Mouse (Mus musculus) forebrain, embryonic 15.5 days (tissue): ENCODE results near the gene Itsn1. TPM values are rescaled to one million over a fixed set of nuclear protein-coding genes. Genes with fewer than 3 reads are reported as not detected.

Experiments
- ATAC-seq: fragments of 200-750 bp; cut with Nextera tagmentation; replicated peaks from 2 replicates; pipeline ENCODE4 v1.8.0; 2017; ENCODE audit warnings: mild to moderate bottlenecking, moderate TSS enrichment, moderate library complexity
- H3K27ac ChIP-seq: fragments of 300-500 bp; sonication (generic); replicated peaks from 2 replicates; pipeline ENCODE4 v1.5.1; 2015; ENCODE audit warnings: mild to moderate bottlenecking, inconsistent platforms
- H3K27me3 ChIP-seq: fragments of 300-500 bp; sonication (generic); 2 replicates; pipeline ENCODE4 v1.6.1; 2015; ENCODE audit warnings: inconsistent platforms
- H3K36me3 ChIP-seq: fragments of 300-500 bp; sonication (generic); 2 replicates; pipeline ENCODE4 v1.6.1; 2015; ENCODE audit warnings: mild to moderate bottlenecking, inconsistent platforms
- H3K4me1 ChIP-seq: fragments of 300-500 bp; sonication (generic); 2 replicates; pipeline ENCODE4 v1.6.1; 2015; ENCODE audit warnings: inconsistent platforms
- H3K4me2 ChIP-seq: fragments of 300-500 bp; sonication (generic); replicated peaks from 2 replicates; pipeline ENCODE4 v1.6.1; 2015; ENCODE audit warnings: mild to moderate bottlenecking, inconsistent platforms
- H3K4me3 ChIP-seq: fragments of 300-500 bp; sonication (generic); 2 replicates; pipeline ENCODE4 v1.5.1; 2015; ENCODE audit warnings: mild to moderate bottlenecking, inconsistent platforms
- H3K9ac ChIP-seq: fragments of 300-500 bp; sonication (generic); replicated peaks from 2 replicates; pipeline ENCODE4 v1.6.1; 2015; ENCODE audit warnings: mild to moderate bottlenecking, inconsistent platforms
- H3K9me3 ChIP-seq: fragments of 300-500 bp; sonication (generic); 2 replicates; pipeline ENCODE4 v1.6.1; 2016; ENCODE audit warnings: inconsistent platforms
- WGBS: fragments of 180-500 bp; shearing (Covaris S2); methylation state at CpG from one replicate; pipeline ENCODE4 v1.1.7; 2015; ENCODE audit warnings: mixed read lengths; 5-methylcytosine and 5-hydroxymethylcytosine counted together
- polyA plus RNA-seq: library from polyadenylated mRNA; unstranded; fragments of >200 nt; fragmentation: Nextera tagmentation; extraction: Ambion mirVana; gene quantifications from 2 replicates; pipeline ENCODE4 v1.2.1, GENCODE M21; 2015

Gene Itsn1
- polyA plus RNA-seq, 1 experiment from 2014 or later = 86.7 TPM

- H3K4me1 ChIP-seq = peaks cover 54% of the 10 kb centered on the region
- WGBS = 89% methylated on average over 3 of the region's 3 CpGs
- no peaks in the 10 kb centered on the region for H3K9me3 ChIP-seq
- no peak overlapping the region for H3K4me3 ChIP-seq
- no peaks in the 10 kb centered on the region for H3K27me3 ChIP-seq
- no peak overlapping the region for H3K4me2 ChIP-seq
- no peaks in the 10 kb centered on the region for H3K36me3 ChIP-seq
- H3K9ac ChIP-seq = no peak overlapping the region
- ATAC-seq = no peak
- H3K27ac ChIP-seq = no peak overlapping the region
Observed at GRCm38 (mm10) chr16:91761761-91762160, 32.7 kb downstream of the Itsn1 start.

GRCm38 (mm10) chr16:91762476-91762875 is 33.4 kb downstream of the Itsn1 start:
- no peaks in the 10 kb centered on the region for H3K27me3 ChIP-seq
- no peak overlapping the region for H3K9ac ChIP-seq
- no peak overlapping the region for H3K4me3 ChIP-seq
- no peaks in the 10 kb centered on the region for H3K9me3 ChIP-seq
- H3K27ac ChIP-seq = no peak overlapping the region
- no peaks in the 10 kb centered on the region for H3K36me3 ChIP-seq
- no peak for ATAC-seq
- WGBS = 69% methylated on average over 7 of the region's 7 CpGs
- peaks cover 61% of the 10 kb centered on the region for H3K4me1 ChIP-seq
- no peak overlapping the region for H3K4me2 ChIP-seq

DNA sequence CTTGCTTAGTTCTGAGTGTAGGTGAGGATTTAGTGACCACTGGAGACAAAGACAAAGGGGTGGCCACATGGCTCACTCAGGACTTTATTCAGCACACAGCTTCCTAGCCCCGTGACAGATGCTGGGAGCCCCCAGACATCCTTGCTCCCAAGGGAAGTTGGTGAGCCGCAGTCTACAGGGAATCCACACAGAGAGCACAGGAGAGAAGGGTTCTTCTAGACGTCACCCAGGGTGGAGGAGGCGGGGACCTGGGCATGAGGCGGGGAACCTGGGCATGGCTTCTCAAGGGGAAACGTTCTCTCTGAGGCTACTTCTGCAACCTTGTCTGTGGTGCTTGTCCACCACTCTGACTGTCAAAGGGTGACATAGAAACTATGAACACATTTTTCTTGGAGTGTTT is 34.9 kb downstream of the Itsn1 start:
- H3K36me3 ChIP-seq = no peaks in the 10 kb centered on the region
- no peaks in the 10 kb centered on the region for H3K9me3 ChIP-seq
- H3K27me3 ChIP-seq = no peaks in the 10 kb centered on the region
- 0 out of 2 replicates have a peak overlapping the region, but pooled peaks have one; percentile 8 for H3K27ac ChIP-seq
- H3K4me3 ChIP-seq = no peak overlapping the region
- WGBS = 64% methylated on average over 6 of the region's 6 CpGs
- H3K4me2 ChIP-seq = no peak overlapping the region
- H3K4me1 ChIP-seq = peaks cover 62% of the 10 kb centered on the region
- no peak for ATAC-seq
- H3K9ac ChIP-seq = no peak overlapping the region

DNA sequence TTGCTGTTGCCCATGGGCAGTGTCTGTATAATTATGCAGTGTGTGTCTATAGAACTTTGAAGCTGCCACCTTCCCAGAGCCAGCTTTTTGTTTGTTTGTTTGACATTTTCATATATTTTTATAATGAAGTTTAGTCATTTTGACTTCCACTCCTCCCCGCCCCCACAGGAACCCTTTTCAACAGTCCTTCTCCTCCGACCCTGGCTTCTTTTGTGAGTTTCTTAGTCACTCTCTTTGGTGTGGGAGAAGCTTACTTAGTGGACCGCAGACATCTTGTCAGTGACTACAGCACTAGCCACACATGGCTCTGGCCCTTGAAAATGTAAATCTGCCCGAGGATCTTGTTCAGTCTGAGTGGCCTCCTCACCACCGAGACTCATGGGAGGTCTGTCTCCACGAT is 35.3 kb downstream of the Itsn1 start:
- no peaks in the 10 kb centered on the region for H3K27me3 ChIP-seq
- H3K4me2 ChIP-seq = no peak overlapping the region
- no peak overlapping the region for H3K4me3 ChIP-seq
- no peak for ATAC-seq
- no peaks in the 10 kb centered on the region for H3K36me3 ChIP-seq
- peaks cover 62% of the 10 kb centered on the region for H3K4me1 ChIP-seq
- no peak overlapping the region for H3K9ac ChIP-seq
- 67% methylated on average over 6 of the region's 6 CpGs for WGBS
- no peak overlapping the region for H3K27ac ChIP-seq
- H3K9me3 ChIP-seq = no peaks in the 10 kb centered on the region

GRCm38 (mm10) chr16:91765121-91765815 is 36.2 kb downstream of the Itsn1 start:
- peaks cover 66% of the 10 kb centered on the region for H3K4me1 ChIP-seq
- no peak overlapping the region for H3K4me2 ChIP-seq
- no peak overlapping the region for H3K9ac ChIP-seq
- no peak overlapping the region for H3K27ac ChIP-seq
- no peaks in the 10 kb centered on the region for H3K27me3 ChIP-seq
- H3K9me3 ChIP-seq = no peaks in the 10 kb centered on the region
- H3K4me3 ChIP-seq = no peak overlapping the region
- ATAC-seq = no peak
- 85% methylated on average over 15 of the region's 15 CpGs for WGBS
- no peaks in the 10 kb centered on the region for H3K36me3 ChIP-seq

GRCm38 (mm10) chr16:91765816-91766210 is 36.7 kb downstream of the Itsn1 start:
- peaks cover 68% of the 10 kb centered on the region for H3K4me1 ChIP-seq
- no peaks in the 10 kb centered on the region for H3K9me3 ChIP-seq
- 81% methylated on average over 15 of the region's 15 CpGs for WGBS
- no peak overlapping the region for H3K4me3 ChIP-seq
- no peak overlapping the region for H3K27ac ChIP-seq
- no peaks in the 10 kb centered on the region for H3K27me3 ChIP-seq
- ATAC-seq = no peak
- H3K4me2 ChIP-seq = no peak overlapping the region
- no peak overlapping the region for H3K9ac ChIP-seq
- H3K36me3 ChIP-seq = no peaks in the 10 kb centered on the region

- WGBS = 79% methylated on average over 11 of the region's 11 CpGs
- no peaks in the 10 kb centered on the region for H3K36me3 ChIP-seq
- H3K4me2 ChIP-seq = no peak overlapping the region
- H3K4me3 ChIP-seq = no peak overlapping the region
- H3K27ac ChIP-seq = no peak overlapping the region
- no peaks in the 10 kb centered on the region for H3K9me3 ChIP-seq
- H3K4me1 ChIP-seq = peaks cover 69% of the 10 kb centered on the region
- ATAC-seq = no peak
- no peaks in the 10 kb centered on the region for H3K27me3 ChIP-seq
- H3K9ac ChIP-seq = no peak overlapping the region
Observed at GRCm38 (mm10) chr16:91767165-91767701, 38.2 kb downstream of the Itsn1 start.

GRCm38 (mm10) chr16:91768586-91768985 is 39.5 kb downstream of the Itsn1 start:
- H3K9ac ChIP-seq = no peak overlapping the region
- no peak overlapping the region for H3K4me3 ChIP-seq
- no peaks in the 10 kb centered on the region for H3K9me3 ChIP-seq
- 93% methylated on average over 6 of the region's 6 CpGs for WGBS
- ATAC-seq = no peak
- no peak overlapping the region for H3K4me2 ChIP-seq
- no peaks in the 10 kb centered on the region for H3K36me3 ChIP-seq
- H3K4me1 ChIP-seq = peaks cover 62% of the 10 kb centered on the region
- no peaks in the 10 kb centered on the region for H3K27me3 ChIP-seq
- no peak overlapping the region for H3K27ac ChIP-seq

DNA sequence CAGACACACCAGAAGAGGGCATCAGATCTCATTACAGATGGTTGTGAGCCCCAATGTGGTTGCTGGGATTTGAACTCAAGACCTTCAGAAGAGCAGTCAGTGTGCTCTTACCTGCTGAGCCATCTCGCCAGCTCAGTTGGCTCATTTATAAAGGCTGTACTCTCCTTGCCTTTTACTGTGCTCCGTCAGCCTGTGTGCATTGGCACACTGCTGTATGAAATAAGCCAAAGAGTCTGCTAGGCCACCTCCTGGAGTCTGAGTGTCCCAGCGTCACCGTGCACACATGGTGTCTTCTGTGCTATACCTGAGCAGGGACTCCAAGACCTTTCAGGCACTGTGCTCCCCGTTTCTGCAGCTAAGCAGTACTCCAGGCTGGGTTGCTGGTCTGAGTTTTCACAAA is 40.8 kb downstream of the Itsn1 start:
- Histone ChIP-seq H3K4me3 (no peak overlapping the region), H3K9ac (no peak overlapping the region), H3K27ac (peak overlapping the region; percentile 58), H3K4me2 (no peak overlapping the region), H3K36me3 (no peaks in the 10 kb centered on the region), H3K27me3 (no peaks in the 10 kb centered on the region), H3K9me3 (no peaks in the 10 kb centered on the region), H3K4me1 (peaks cover 51% of the 10 kb centered on the region)
- ATAC-seq = no peak
- WGBS = 59% methylated on average over 5 of the region's 5 CpGs

DNA sequence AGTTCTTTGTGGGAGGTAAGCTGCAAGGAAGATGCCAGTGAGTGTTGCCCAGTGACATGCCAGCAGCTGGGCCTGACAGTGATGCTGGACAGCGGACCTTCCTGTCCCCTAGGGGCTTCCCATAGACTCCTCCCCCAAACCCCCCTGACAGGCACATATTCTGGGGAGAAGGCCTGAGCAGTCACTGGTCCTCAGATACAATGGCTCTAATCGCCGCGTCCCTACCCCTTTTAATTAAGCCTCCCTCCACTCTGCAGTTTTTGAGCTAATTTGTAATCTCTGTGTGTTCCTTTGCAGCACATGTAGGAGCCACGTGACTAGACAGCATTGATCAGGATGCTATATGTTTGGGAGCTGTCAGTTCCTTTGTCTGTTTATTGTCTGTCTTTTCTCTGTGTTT is 41.6 kb downstream of the Itsn1 start:
- peaks cover 47% of the 10 kb centered on the region for H3K4me1 ChIP-seq

DNA sequence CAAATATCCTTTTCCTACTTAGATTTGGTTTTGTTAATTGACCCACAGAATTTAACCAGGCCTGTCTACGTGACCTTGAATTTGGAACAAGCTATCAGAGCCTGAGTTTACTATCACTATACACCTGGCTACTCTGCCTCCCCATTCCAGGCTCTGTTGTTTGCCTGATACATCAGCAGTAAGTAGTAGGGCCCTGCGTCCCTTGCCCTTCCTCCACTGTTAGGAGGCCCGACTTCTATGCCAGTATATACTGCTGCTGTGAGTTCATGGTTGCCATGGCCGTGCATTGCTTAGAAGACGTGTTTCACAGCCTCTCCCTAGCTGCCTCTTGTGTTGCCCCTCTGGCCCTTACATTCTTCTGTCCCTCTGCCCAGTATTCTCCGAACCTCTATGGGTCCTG is 42.3 kb downstream of the Itsn1 start:
- H3K27ac ChIP-seq = peak overlapping the region; percentile 58
- H3K9me3 ChIP-seq = no peaks in the 10 kb centered on the region
- peak; percentile 35; the same call in 1 of the 2 replicates for ATAC-seq
- WGBS = 69% methylated on average over 6 of the region's 6 CpGs
- no peaks in the 10 kb centered on the region for H3K36me3 ChIP-seq
- peaks cover 45% of the 10 kb centered on the region for H3K4me1 ChIP-seq
- no peak overlapping the region for H3K9ac ChIP-seq
- H3K27me3 ChIP-seq = no peaks in the 10 kb centered on the region
- no peak overlapping the region for H3K4me3 ChIP-seq
- no peak overlapping the region for H3K4me2 ChIP-seq

More for the DNA sequence above, 41.6 kb downstream of the Itsn1 start:
- Histone ChIP-seq H3K4me3 (no peak overlapping the region), H3K9ac (no peak overlapping the region), H3K27me3 (no peaks in the 10 kb centered on the region), H3K9me3 (no peaks in the 10 kb centered on the region), H3K27ac (peak overlapping the region; percentile 58), H3K4me2 (0 out of 2 replicates have a peak overlapping the region, but pooled peaks have one; percentile 6), H3K36me3 (no peaks in the 10 kb centered on the region)
- peak; percentile 73 for ATAC-seq
- 2% methylated on average over 5 of the region's 5 CpGs for WGBS

DNA sequence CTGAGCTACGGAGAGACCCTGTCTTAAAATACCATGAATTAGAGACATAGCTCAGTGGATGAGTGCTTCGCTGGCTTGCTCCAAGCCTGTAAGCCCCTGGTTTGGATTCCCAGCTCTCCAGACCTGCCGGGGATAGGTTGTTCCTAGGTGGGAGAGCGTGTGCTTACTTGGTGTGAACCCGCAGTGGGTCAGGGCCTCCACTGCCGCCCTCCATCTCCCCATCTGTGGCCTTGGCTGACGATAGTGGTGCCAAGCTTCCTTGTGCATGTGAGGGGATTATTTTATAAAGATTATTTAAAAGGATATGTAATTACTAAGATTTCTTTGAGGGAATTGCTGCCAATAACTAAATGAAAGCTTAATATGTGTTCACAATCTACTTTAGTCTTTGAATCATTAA is 43.5 kb downstream of the Itsn1 start:
- no peak overlapping the region for H3K4me2 ChIP-seq
- 0 out of 2 replicates have a peak overlapping the region, but pooled peaks have one; percentile 7 for H3K27ac ChIP-seq
- H3K36me3 ChIP-seq = no peaks in the 10 kb centered on the region
- ATAC-seq = no peak
- 85% methylated on average over 7 of the region's 7 CpGs for WGBS
- H3K4me1 ChIP-seq = peaks cover 32% of the 10 kb centered on the region
- H3K27me3 ChIP-seq = no peaks in the 10 kb centered on the region
- no peaks in the 10 kb centered on the region for H3K9me3 ChIP-seq
- H3K9ac ChIP-seq = no peak overlapping the region
- H3K4me3 ChIP-seq = no peak overlapping the region
